Mouse (Mus musculus) T-cell, adult 2 months (primary cell): ENCODE measurements around the gene B230219D22Rik.
"Not testable (repeated sequence)": the region's sequence is repeated elsewhere in the genome, so short reads cannot be mapped to it uniquely, and the experiment has no call there.

Experiments
- DNase-seq: peaks from one replicate; pipeline ENCODE4 v3.0.0; 2022; ENCODE audit warnings: low spot score

B230219D22Rik gene

DNA sequence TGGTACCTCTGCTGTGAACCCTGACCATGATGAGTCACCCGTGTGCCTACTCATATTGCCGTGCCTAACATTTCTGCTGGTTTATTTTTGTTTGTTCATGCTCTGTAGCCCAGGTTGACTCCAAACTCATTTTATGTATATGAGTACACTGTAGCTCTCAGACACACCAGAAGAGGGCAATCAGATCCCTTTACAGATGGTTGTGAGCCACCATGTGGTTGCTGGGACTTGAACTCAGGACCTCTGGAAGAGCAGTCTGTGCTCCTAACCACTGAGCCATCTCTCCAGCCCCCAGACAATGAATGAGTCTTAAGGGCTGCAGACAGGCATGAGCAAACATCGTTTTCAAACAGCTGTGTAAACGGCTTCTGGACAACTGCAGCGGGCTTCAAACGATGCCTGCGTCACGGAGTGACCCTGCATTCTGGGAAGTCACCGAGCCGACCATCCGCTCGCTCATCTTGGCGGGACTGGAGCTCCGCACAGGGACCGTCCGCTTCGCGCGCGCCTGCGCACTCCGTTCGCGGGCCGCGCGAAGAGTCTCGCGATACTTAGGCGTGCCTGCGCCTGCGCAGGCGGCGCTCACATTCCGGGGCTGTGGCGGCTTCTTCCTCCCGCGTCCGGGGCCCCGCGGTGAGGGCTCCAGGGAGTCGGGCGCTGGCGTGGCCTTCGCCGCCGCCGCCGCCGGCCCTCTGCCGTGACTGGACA lies at the start of gene B230219D22Rik:
Gene B230219D22Rik, plus strand, starts transcription at position 590 of the 708 bp plus-strand sequence.
- DNase-seq: peak; percentile 90

GRCm38 (mm10) chr13:55644525-55644924 lies 48.4 kb upstream of the B230219D22Rik start:
- peak; percentile 53 for DNase-seq

DNA sequence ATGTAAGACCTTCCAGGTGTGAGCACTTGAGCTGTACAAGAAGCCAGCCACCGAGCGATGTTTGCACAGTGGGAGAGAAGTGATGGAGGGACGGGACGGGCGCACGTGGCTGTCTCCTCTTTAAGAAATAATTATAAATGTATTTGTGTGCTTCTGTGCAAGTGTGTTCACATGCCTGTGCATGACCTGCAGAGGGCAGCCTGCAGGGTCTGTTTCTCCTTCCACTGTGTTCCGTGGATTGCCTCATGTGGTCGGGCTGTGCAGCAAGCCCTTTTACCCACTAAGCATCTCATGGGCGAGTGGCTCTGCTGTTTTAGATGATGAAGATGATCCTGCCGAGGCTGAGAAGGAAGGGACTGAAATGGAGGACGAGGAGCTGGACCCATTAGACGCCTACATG lies 42.8 kb upstream of the B230219D22Rik start:
- no peak for DNase-seq

- no peak for DNase-seq
These were observed 41.9 kb upstream of the B230219D22Rik start for GRCm38 (mm10) chr13:55650980-55651379.

- DNase-seq: peak; percentile 44
These were observed 24.4 kb upstream of the B230219D22Rik start for GRCm38 (mm10) chr13:55668550-55668949.

DNA sequence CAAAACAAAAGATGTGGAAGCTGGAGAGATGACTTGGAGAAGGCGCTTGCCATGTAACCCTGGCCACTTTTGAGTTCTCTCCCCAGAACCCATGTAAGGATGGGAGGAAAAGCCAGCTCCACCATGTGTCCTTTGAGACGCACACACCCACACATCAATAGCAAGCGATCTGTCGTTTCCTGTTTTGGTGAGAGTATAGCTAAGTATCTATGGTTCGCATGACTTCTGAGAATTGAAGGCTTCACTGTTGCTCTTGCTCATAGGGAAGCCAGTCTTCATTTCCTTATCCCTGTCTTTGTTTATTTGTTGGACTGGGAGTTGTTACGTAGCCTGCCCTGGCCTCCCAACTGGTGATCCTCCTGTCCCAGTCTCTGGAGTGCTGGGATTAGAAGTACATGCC lies 20.2 kb upstream of the B230219D22Rik start:
- DNase-seq: peak; percentile 39

DNA sequence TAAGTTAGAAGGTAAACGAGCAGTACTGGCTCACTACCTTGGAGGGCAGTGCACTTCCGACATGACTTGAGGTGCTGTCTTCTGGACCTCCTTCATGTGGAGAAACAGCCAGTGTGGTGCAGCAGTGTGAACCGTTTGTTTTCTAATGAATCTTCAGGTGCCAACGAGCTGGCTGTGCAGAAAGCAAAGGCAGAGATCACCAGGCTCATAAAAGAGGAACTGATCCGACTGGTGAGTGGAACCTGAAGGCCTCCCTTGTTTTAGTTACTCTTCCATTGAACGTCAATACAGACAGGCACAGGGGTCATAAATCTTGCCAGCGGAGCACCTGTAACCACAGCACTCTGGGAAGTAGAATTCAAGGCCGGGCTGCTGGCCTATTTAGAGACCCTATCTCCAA lies 15.6 kb upstream of the B230219D22Rik start:
- DNase-seq: no peak

DNA sequence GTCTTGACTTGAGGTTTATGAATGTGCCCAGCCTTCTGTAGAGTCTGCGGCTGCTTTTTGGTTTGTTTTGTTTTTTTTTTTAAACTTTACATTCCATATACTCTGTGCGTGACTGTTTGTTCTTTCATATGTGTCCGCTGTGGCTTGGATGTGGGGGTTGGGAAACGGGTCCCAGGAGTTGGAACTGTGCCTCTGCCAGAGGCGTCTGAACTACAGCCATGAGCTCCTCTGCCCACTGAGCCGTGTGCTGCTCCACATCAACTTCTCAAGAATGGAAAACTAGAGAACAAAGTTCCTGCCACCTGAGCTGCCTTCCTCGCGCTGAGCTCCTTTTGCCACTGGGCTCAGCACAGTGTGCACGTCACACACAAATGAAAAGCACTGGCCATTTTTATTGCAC lies 10.7 kb upstream of the B230219D22Rik start:
- no peak for DNase-seq

DNA sequence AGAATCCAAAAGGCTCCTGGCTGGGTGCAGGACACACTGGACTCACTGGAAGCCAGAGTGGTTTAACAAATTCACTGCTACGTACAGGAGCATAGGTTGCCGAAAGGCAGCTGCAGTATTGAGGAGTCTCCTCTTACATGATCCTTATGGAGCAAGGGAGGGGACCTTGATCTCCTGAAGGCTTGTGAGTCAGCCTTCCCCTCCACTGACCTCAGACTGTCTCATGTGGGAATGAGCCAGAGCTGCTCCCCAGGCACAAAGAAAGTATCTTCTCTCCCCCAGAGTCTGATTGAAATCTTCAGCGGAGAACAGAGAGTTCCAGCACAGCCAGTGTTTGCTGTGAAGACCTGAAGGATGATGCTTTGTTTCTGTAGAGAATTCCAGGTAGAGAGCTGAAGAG lies 9.3 kb upstream of the B230219D22Rik start:
- no peak for DNase-seq

DNA sequence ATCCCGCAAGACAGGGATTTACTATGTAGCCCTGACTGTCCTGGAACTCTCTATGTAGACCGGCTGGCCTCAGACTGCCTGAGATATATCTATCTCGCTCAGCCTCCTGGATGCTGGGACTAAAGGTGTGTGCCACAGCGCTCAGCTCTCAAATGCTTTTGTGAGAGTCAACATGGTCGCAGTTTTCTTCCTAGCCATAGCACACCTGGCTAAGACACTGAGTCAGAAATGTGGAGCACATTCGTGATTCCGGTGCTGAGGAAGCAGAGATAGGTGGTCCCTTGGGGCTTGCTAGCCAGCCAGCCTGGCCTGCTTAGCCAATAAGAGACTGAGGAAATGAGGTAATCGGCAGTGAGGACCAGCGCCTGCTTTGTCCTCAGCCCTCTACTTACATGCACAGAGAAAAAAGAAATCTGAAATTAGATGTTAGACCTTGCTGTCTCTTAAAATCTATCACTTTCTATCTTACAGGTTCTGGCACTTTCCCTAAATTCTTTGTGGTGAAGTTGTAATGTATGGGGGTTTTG lies 6.8 kb upstream of the B230219D22Rik start:
- no peak for DNase-seq

GRCm38 (mm10) chr13:55687927-55688602 lies 4.9 kb upstream of the B230219D22Rik start:
- DNase-seq: no peak

GRCm38 (mm10) chr13:55693243-55693721 lies 358 bp downstream of the B230219D22Rik start:
- DNase-seq: peak; percentile 56

DNA sequence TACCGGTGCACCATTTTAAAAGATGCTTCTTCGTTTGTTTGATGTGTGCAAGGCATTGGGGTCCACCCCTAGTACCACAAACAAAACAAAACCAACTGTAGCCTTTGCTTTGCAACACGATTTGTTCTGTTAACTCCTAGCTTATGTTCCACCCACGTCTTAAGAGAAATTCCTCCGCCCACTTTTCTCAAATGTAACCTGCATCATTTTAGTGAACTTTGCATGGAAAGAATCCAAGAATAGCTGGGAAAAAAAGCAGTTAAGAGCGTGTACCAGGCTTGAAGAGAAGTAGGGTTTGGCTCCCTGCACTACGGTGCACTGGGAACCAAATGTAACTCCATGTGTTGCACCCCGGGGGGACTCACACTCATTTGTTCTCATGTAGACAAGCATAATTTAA lies 1.2 kb downstream of the B230219D22Rik start:
- DNase-seq: peak; percentile 13

GRCm38 (mm10) chr13:55695989-55696388 lies 3.1 kb downstream of the B230219D22Rik start:
- not testable (repeated sequence) for DNase-seq

- DNase-seq: no peak
These were observed 11.4 kb downstream of the B230219D22Rik start for GRCm38 (mm10) chr13:55704301-55704700.

DNA sequence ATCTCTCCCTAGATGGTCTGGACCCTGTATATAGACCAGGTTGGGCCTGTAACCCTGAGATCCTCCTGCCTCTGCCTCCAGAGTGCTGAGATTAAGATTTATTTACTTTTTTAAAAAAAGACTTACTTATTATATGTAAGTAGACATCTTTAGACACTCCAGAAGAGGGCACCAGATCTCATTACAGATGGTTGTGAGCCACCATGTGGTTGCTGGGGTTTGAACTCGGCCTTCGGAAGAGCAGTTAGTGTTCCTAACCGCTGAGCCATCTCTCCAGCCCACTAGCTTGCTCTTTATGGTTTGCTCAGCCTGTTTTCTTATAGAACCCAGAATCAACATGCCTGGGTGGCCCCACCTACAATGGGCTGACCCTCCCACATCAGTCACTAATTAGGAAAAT lies 19.9 kb downstream of the B230219D22Rik start:
- no peak for DNase-seq

GRCm38 (mm10) chr13:55714501-55715166 lies 21.7 kb downstream of the B230219D22Rik start, which contains the start of gene Txndc15:
Gene Txndc15, plus strand, starts transcription at chr13:55714650.
- DNase-seq: peak; percentile 66

GRCm38 (mm10) chr13:55715167-55715512 lies 22.2 kb downstream of the B230219D22Rik start:
- DNase-seq: no peak

DNA sequence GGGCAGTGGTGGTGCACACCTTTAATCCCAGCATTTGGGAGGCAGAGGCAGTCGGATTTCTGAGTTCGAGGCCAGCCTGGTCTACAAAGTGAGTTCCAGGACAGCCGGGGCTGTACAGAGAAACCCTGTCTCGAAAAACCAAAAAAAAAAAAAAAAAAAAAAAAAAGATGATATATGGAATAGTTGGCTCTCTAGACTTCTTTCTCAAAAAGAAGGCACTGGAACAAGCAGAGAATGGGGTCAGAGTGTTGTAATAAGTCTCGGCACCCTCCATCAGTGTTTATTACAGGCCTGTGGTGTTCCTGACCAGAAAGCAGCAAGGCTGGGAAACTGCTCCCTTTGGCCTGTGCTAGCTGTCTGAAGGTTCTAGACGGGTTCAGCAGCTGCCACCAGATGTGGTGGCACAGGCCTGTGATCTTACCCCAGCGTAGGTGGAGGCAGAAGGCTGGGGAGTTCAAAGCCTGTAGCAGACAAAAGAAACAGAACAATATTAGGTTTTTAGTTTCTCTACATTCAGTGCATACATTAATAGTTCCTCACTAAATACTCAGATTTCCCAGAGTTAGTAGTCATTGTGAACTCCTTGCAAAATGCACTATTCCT lies 23.1 kb downstream of the B230219D22Rik start:
- DNase-seq: peak; percentile 49

DNA sequence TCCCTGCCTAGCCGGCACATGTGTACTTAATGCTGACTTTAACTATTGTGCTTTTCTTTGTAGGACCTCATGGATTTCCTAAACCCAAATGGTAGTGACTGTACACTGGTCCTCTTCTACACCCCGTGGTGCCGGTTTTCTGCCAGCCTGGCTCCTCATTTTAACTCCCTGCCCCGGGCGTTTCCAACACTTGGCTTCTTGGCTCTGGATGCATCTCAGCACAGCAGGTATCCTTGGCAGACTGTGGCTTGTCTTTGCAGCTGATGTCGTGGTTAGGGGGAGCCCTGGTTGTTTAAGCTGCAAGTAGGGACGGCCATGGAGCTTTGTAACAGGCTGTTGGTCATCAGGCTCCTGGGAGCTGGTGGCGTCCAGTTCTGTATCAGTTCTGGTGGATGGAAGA lies 28.6 kb downstream of the B230219D22Rik start:
- DNase-seq: no peak

DNA sequence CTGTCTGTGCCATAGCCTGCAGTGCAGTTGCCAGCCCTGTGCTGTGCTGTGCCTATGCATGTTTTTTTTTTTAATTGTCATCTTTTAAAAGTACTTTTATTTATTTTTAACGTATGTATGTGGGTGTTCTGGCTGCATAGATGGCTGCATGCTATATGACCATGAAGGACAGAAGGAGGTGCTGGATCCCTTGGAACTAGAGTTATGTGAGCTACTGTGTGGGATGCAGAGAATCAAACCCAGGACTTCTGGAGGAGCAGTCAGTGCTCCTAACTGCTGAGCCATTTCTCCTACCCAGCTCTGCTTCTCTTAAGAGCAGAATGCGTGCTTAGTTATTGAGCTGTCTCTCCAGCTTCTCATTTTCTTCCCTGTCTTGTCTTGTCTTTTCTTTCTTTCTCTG lies 29.1 kb downstream of the B230219D22Rik start:
- DNase-seq: no peak

DNA sequence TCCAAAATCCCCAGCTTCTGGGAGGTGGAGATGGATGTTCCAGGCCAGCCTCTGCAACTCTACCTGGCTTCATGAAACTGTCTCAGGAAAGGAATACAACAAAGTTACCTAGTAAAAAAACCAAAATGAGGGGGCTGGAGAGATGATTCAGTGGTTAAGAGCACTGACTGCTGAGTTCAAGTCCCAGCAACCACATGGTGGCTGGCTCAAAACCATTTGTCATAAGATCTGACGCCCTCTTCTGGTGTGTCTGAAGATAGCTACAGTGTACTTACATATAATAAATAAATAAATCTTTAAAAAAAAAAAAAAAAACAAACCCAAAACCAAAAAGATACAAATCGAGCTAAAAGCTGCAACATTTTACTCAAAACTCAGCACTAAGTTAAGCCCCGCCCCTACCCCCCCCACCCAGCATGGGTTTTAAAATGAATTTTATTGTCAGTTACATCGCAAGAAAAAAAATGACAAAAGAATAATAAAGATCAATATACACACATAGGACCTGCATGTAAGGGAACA lies 33.7 kb downstream of the B230219D22Rik start:
- DNase-seq: peak; percentile 25
